Mouse (Mus musculus): Measurements from ENCODE around the gene Mad2l2. TPM values are rescaled to one million over a fixed set of nuclear protein-coding genes. Genes with fewer than 3 reads are reported as not detected.

The Mad2l2 gene
- polyA plus RNA-seq, 1 experiment from 2014 or later, result 51.9 TPM

Small RNA genes within 50 kb of the gene (microRNA-seq; reads per million reads assigned to microRNA genes)
- gene Mir7022, result not detected

Other genes starting within 250 kb of the Mad2l2 start
- 65.7 and 126 TPM in 2 replicates for gene Mfn2, start 225.7 kb upstream of the Mad2l2 start, polyA plus RNA-seq (2016; fragmentation: Nextera tagmentation; extraction: Ambion mirVana)
- gene Plod1, start 193.6 kb upstream of the Mad2l2 start, polyA plus RNA-seq (2016; fragmentation: Nextera tagmentation; extraction: Ambion mirVana), result 40.8 and 44.9 TPM in 2 replicates
- 13.6 and 18.5 TPM in 2 replicates for gene 2510039O18Rik, start 189.5 kb upstream of the Mad2l2 start, polyA plus RNA-seq (2016; fragmentation: Nextera tagmentation; extraction: Ambion mirVana)
- gene Nppb, start 144.6 kb upstream of the Mad2l2 start, polyA plus RNA-seq (2016; fragmentation: Nextera tagmentation; extraction: Ambion mirVana), result 124 and 308 TPM in 2 replicates
- gene Nppa, start 129.7 kb upstream of the Mad2l2 start, polyA plus RNA-seq (2016; fragmentation: Nextera tagmentation; extraction: Ambion mirVana), result 2,404 and 4,482 TPM in 2 replicates
- gene Clcn6, start 91.6 kb upstream of the Mad2l2 start, polyA plus RNA-seq (2016; fragmentation: Nextera tagmentation; extraction: Ambion mirVana), result 8.0 and 8.4 TPM in 2 replicates
- 13.5 and 15.6 TPM in 2 replicates for gene Mthfr, start 91.3 kb upstream of the Mad2l2 start, polyA plus RNA-seq (2016; fragmentation: Nextera tagmentation; extraction: Ambion mirVana)
- 20.8 and 25.5 TPM in 2 replicates for gene Agtrap, start 42.4 kb upstream of the Mad2l2 start, polyA plus RNA-seq (2016; fragmentation: Nextera tagmentation; extraction: Ambion mirVana)
- 0.12 and 0.48 TPM in 2 replicates for gene Draxin, start 314 bp downstream of the Mad2l2 start, polyA plus RNA-seq (2016; fragmentation: Nextera tagmentation; extraction: Ambion mirVana)
- gene Fbxo6, start 21.8 kb downstream of the Mad2l2 start, polyA plus RNA-seq (2016; fragmentation: Nextera tagmentation; extraction: Ambion mirVana), result 19.5 and 21.1 TPM in 2 replicates
- gene Fbxo44, start 30.1 kb downstream of the Mad2l2 start, polyA plus RNA-seq (2016; fragmentation: Nextera tagmentation; extraction: Ambion mirVana), result 13.0 and 23.1 TPM in 2 replicates
- gene Fbxo2, start 30.2 kb downstream of the Mad2l2 start, polyA plus RNA-seq (2016; fragmentation: Nextera tagmentation; extraction: Ambion mirVana), result 0.67 and 0.97 TPM in 2 replicates
- 0.04 TPM in 2 replicates for gene Disp3, start 157.6 kb downstream of the Mad2l2 start, polyA plus RNA-seq (2016; fragmentation: Nextera tagmentation; extraction: Ambion mirVana)

All from heart, embryonic 10.5 days (tissue).